Mouse (Mus musculus): ENCODE measurements around the gene Tango2. TPM values are rescaled to one million over a fixed set of nuclear protein-coding genes. Genes with fewer than 3 reads are reported as not detected.

Gene Tango2
- 10 to 100 TPM; 51.4 to 58.0 TPM for polyA plus RNA-seq (2017; shearing (Covaris generic))

GRCm38 (mm10) chr16:18347931-18348600, at the start of gene Tango2, which contains the start of gene Arvcf:
TSS of gene Tango2 (minus strand) at chr16:18348103.
TSS of gene Arvcf (plus strand) at chr16:18348182.

DNA sequence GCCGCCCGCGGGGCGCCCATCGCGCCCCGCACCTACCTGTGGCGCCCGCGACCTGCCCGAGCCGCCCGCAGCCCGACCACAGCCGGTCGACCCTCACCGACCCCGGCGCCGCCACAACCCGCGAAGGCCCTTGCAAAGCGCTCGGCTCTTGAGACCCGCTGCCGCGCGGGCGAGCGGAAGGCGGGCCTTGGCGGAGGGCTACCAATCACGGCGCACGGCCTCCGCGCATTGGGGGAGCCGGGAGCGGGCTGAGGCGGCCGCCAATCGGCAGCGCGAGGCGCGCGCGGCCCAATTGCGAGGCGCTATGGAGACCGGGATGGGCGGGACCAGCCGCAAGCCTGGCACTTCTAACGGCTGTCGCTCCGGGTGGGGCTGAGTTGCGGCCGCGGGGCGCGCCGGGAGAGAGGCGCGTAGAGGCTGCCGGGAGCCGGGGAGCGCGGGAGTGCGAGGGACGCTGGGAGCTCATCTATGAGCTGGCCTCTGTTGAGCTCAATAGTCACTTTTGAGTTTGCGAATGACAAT, 58.8 kb downstream of the Tango2 start, which contains the start of gene Dgcr8:
Dgcr8 (minus strand) TSS at position 180 of the 522 bp plus-strand sequence.

DNA sequence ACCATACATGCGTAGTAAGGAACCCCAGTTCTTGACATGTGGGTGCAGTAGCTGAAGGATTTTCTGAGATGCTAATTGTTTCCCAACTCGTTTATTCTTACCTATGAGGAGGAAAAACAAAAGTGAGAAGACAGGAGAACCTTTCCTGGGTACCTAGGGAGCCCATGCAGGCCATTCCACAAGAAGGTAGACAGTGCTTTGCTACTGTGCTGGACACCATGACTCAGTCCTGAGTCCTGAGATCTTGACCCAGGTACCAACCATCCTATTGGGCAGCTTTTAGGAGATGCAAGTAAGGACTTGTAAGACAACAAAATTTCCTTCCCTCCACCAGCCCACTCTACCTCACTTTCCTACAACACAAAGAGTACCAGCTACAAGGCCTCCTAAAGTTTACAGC, 89.7 kb downstream of the Tango2 start, which contains the start of gene Gm49776:
Gm49776 (minus strand) TSS at position 101 of the 400 bp plus-strand sequence.

Other genes starting within 250 kb of the Tango2 start
- gene Rtn4r, start 220.5 kb downstream of the Tango2 start, polyA plus RNA-seq (2017; shearing (Covaris generic)): not detected
- gene Ccdc188, start 130.2 kb downstream of the Tango2 start, polyA plus RNA-seq (2017; shearing (Covaris generic)): not detected
- 10 to 100 TPM in 1 of 2 experiments, 1 to 10 TPM in 1; 8.7 to 10.8 TPM for gene Zdhhc8, start 113.0 kb downstream of the Tango2 start, polyA plus RNA-seq (2017; shearing (Covaris generic))
- 10 to 100 TPM; 72.3 to 76.6 TPM for gene Trmt2a, start 99.4 kb downstream of the Tango2 start, polyA plus RNA-seq (2017; shearing (Covaris generic))
- gene Ranbp1, start 99.4 kb downstream of the Tango2 start, polyA plus RNA-seq (2017; shearing (Covaris generic)): 100 to 1,000 TPM; 245 to 294 TPM
- gene Gm49776, start 89.8 kb downstream of the Tango2 start, polyA plus RNA-seq (2017; shearing (Covaris generic)): under 1 TPM in 1 of 2 experiments, not detected in 1; 0.69 TPM
- gene Dgcr8, start 58.9 kb downstream of the Tango2 start, polyA plus RNA-seq (2017; shearing (Covaris generic)): 10 to 100 TPM; 20.9 to 25.4 TPM
- 1 to 10 TPM in 1 of 2 experiments, under 1 TPM in 1; 0.79 to 1.3 TPM for gene Arvcf, start 79 bp upstream of the Tango2 start, polyA plus RNA-seq (2017; shearing (Covaris generic))
- 10 to 100 TPM; 25.5 to 37.5 TPM for gene Txnrd2, start 78.3 kb upstream of the Tango2 start, polyA plus RNA-seq (2017; shearing (Covaris generic))
- gene Comt, start 78.7 kb upstream of the Tango2 start, polyA plus RNA-seq (2017; shearing (Covaris generic)): 10 to 100 TPM; 40.5 to 82.4 TPM
- 10 to 100 TPM; 15.9 to 16.0 TPM for gene Gnb1l, start 150.6 kb upstream of the Tango2 start, polyA plus RNA-seq (2017; shearing (Covaris generic))
- 1 to 10 TPM in 1 of 2 experiments, not detected in 1; 1.1 TPM for gene Rtl10, start 150.8 kb upstream of the Tango2 start, polyA plus RNA-seq (2017; shearing (Covaris generic))
- under 1 TPM in 1 of 2 experiments, not detected in 1; 0.39 TPM for gene Tbx1, start 242.6 kb upstream of the Tango2 start, polyA plus RNA-seq (2017; shearing (Covaris generic))